Mouse (Mus musculus) neural tube, embryonic 11.5 days (tissue): ENCODE measurements around the gene Olfr1425. TPM values are rescaled to one million over a fixed set of nuclear protein-coding genes. Genes with fewer than 3 reads are reported as not detected.
"Not testable (repeated sequence)": the region's sequence is repeated elsewhere in the genome, so short reads cannot be mapped to it uniquely, and the experiment has no call there.

Experiments
- ATAC-seq: fragments of 200-750 bp; cut with Nextera tagmentation; 2 replicates; pipeline ENCODE4 v1.8.0; 2017; ENCODE audit warnings: moderate number of reproducible peaks, mild to moderate bottlenecking, moderate TSS enrichment, moderate library complexity; ENCODE audit not compliant: insufficient read depth, low FRiP score, low TSS enrichment
- DNase-seq: peaks from one replicate; pipeline ENCODE4 v3.0.0-alpha.2; 2015; ENCODE audit warnings: low spot score
- H3K27ac ChIP-seq: fragments of 300-500 bp; sonication (generic); 2 replicates; pipeline ENCODE4 v1.5.1; 2014; ENCODE audit warnings: low read depth, mild to moderate bottlenecking, low read length
- H3K27me3 ChIP-seq: fragments of 300-500 bp; sonication (generic); 2 replicates; pipeline ENCODE4 v1.6.1; 2014; ENCODE audit warnings: mild to moderate bottlenecking, low read length, mixed read lengths; ENCODE audit not compliant: control insufficient read depth, insufficient read depth
- H3K36me3 ChIP-seq: fragments of 300-500 bp; sonication (generic); 2 replicates; pipeline ENCODE4 v1.6.1; 2014; ENCODE audit warnings: mild to moderate bottlenecking, low read length, moderate library complexity, mixed read lengths; ENCODE audit not compliant: control insufficient read depth, insufficient read depth
- H3K4me1 ChIP-seq: fragments of 300-500 bp; sonication (generic); 2 replicates; pipeline ENCODE4 v1.6.1; 2014; ENCODE audit warnings: low read length, mixed read lengths; ENCODE audit not compliant: control insufficient read depth, insufficient read depth
- H3K4me2 ChIP-seq: fragments of 300-500 bp; sonication (generic); 2 replicates; pipeline ENCODE4 v1.6.1; 2014; ENCODE audit warnings: low read depth, mild to moderate bottlenecking, moderate library complexity
- H3K4me3 ChIP-seq: fragments of 300-500 bp; sonication (generic); 2 replicates; pipeline ENCODE4 v1.5.1; 2014; ENCODE audit warnings: low read depth, low read length
- H3K9ac ChIP-seq: fragments of 300-500 bp; sonication (generic); 2 replicates; pipeline ENCODE4 v1.6.1; 2014; ENCODE audit warnings: mild to moderate bottlenecking, low read length
- H3K9me3 ChIP-seq: fragments of 300-500 bp; sonication (generic); 2 replicates; pipeline ENCODE4 v1.6.1; 2016; ENCODE audit warnings: low read length; ENCODE audit not compliant: control insufficient read depth
- WGBS: fragments of 180-500 bp; shearing (Covaris S2); extraction: QIAGEN DNeasy Blood & Tissue Kit; methylation state at CpG from one replicate; pipeline ENCODE4 v1.1.7; 2014; 5-methylcytosine and 5-hydroxymethylcytosine counted together
- polyA plus RNA-seq: library from polyadenylated mRNA; unstranded; fragments of >200 nt; fragmentation: Nextera tagmentation; extraction: Ambion mirVana; gene quantifications from 2 replicates; pipeline ENCODE4 v1.2.1, GENCODE M21; 2014

Olfr1425 gene
- polyA plus RNA-seq, 1 experiment from 2014 or later, result not detected

DNA sequence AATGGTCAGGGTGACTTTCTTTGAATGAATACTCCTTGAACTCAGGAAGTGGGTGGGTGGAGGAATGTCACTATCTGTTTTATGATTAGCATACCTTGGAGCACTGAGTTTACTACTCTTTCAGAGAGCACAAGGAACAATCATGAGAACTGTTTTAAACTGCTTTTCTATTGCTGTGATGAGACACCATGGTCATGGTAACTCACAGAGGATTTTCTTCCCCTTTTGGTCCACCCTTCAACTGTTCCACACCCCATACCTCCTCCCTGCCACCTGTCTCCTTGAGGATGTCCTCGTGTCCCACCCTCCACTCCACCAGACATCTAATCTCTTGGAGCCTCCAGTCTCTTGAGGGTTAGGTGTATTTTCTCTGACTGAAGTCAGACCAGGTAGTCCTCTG, 9.7 kb downstream of the Olfr1425 start:
- H3K27ac ChIP-seq, H3K4me3 ChIP-seq, H3K36me3 ChIP-seq, DNase-seq, H3K9ac ChIP-seq, H3K4me2 ChIP-seq, H3K27me3 ChIP-seq, ATAC-seq, H3K9me3 ChIP-seq, H3K4me1 ChIP-seq: not testable (repeated sequence)
- 68% methylated on average over 1 of the region's 1 CpGs for WGBS

GRCm38 (mm10) chr19:12062582-12062981, 14.9 kb downstream of the Olfr1425 start, which contains the start of gene Olfr1424:
Gene Olfr1424, minus strand, starts transcription at chr19:12062682.
- not testable (repeated sequence) for ATAC-seq

GRCm38 (mm10) chr19:12043163-12043562, 34.4 kb downstream of the Olfr1425 start:
- DNase-seq (no peak), ATAC-seq (no peak)
- Histone ChIP-seq H3K9me3 (no peaks in the 10 kb centered on the region), H3K4me1 (no peaks in the 10 kb centered on the region), H3K4me2 (no peak overlapping the region), H3K4me3 (no peak overlapping the region), H3K27ac (no peak overlapping the region), H3K36me3 (no peaks in the 10 kb centered on the region), H3K27me3 (no peaks in the 10 kb centered on the region), H3K9ac (no peak overlapping the region)
- 94% methylated on average over 5 of the region's 5 CpGs for WGBS

More at GRCm38 (mm10) chr19:12062582-12062981, 14.9 kb downstream of the Olfr1425 start, which contains the start of gene Olfr1424:
- H3K9ac ChIP-seq, H3K36me3 ChIP-seq, H3K4me3 ChIP-seq, H3K4me2 ChIP-seq, H3K9me3 ChIP-seq, H3K27me3 ChIP-seq, H3K27ac ChIP-seq, DNase-seq, H3K4me1 ChIP-seq: not testable (repeated sequence)
- WGBS, result 79% methylated on average over 1 of the region's 1 CpGs

GRCm38 (mm10) chr19:12041217-12041616, 36.3 kb downstream of the Olfr1425 start, which contains the start of gene Olfr1423:
Gene Olfr1423, minus strand, starts transcription at chr19:12041317.
- Histone ChIP-seq H3K4me1 (no peaks in the 10 kb centered on the region), H3K9me3 (no peaks in the 10 kb centered on the region), H3K27me3 (no peaks in the 10 kb centered on the region), H3K9ac (no peak within 1 kb of the TSS), H3K36me3 (no peaks in the 10 kb centered on the region), H3K4me2 (no peak within 1 kb of the TSS), H3K4me3 (no peak within 1 kb of the TSS), H3K27ac (no peak within 1 kb of the TSS)
- WGBS, result 80% methylated on average over 2 of the region's 2 CpGs
- ATAC-seq (no peak), DNase-seq (no peak)

DNA sequence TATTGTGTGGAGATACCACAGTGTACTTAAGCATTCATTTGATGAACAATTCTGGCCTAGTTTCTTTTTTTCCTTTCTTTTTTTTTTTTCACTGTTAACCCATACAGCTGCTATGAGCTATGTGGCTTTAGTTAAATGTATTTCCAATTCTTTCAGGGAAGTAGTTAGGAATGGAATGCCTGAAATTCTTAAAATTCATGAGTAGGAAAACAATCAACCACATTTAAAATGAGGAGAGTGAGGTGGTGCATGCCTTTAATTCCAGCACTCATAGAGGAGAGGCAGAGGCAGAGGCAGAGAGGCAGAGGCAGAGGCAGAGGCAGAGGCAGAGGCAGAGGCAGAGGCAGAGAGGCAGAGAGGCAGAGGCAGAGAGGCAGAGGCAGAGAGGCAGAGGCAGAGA, 39.8 kb downstream of the Olfr1425 start:
- H3K27me3 ChIP-seq, result no peaks in the 10 kb centered on the region
- no peaks in the 10 kb centered on the region for H3K4me1 ChIP-seq
- no peak for DNase-seq
- H3K36me3 ChIP-seq, result no peaks in the 10 kb centered on the region
- H3K4me3 ChIP-seq, result no peak overlapping the region
- no peak overlapping the region for H3K4me2 ChIP-seq
- H3K9ac ChIP-seq, result no peak overlapping the region
- no peaks in the 10 kb centered on the region for H3K9me3 ChIP-seq
- no peak overlapping the region for H3K27ac ChIP-seq
- ATAC-seq, result no peak

- Histone ChIP-seq H3K9ac (no peak overlapping the region), H3K4me1 (no peaks in the 10 kb centered on the region), H3K9me3 (no peaks in the 10 kb centered on the region), H3K27ac (no peak overlapping the region), H3K27me3 (no peaks in the 10 kb centered on the region), H3K4me3 (no peak overlapping the region), H3K36me3 (no peaks in the 10 kb centered on the region), H3K4me2 (no peak overlapping the region)
- no peak for DNase-seq
- WGBS, result 84% methylated on average over 2 of the region's 2 CpGs
- no peak for ATAC-seq
Measured at GRCm38 (mm10) chr19:12026606-12027005, 50.9 kb downstream of the Olfr1425 start.

DNA sequence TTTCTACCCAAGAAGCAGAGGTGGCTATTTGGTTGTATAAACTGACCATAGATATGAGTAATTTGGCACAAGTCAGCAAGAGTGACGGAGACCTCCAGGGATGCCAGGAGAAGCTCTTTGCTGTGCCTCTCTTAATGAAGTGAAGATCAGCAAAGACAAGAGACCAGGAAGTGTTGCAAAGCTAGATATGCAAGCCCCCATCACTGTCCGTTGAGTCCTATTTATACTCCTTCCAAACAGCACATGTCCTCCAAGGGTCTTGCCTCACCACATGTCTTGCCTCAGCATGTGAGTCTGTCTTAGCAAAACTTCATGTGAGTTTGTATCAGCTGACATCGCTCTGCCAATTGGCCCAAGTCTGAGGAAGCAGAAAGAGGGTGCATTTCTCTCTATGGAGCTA, 52.2 kb downstream of the Olfr1425 start:
- no peak overlapping the region for H3K27ac ChIP-seq
- H3K4me1 ChIP-seq, result no peaks in the 10 kb centered on the region
- H3K9me3 ChIP-seq, result no peaks in the 10 kb centered on the region
- H3K4me2 ChIP-seq, result no peak overlapping the region
- 92% methylated on average over 3 of the region's 3 CpGs for WGBS
- H3K4me3 ChIP-seq, result no peak overlapping the region
- H3K27me3 ChIP-seq, result no peaks in the 10 kb centered on the region
- ATAC-seq, result no peak
- no peak for DNase-seq
- H3K9ac ChIP-seq, result no peak overlapping the region
- no peaks in the 10 kb centered on the region for H3K36me3 ChIP-seq

DNA sequence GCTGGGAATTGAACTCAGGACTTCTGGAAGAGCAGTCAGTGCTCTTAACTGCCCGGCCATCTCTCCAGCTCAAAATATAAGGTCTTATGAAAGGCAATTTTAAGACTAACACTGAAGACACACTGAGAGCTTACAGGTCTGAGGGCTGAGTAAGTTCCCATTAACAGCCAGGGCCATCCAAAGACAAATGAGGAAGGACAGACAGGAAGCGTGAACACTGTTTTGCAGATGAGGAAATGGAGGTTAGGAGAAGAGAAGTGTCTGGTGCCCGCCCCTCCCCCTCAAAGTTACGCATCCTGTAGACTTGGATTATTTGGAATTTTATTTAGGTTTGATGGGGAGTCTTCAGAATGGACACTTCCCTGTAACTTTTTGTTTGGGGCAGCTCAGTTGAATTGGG, 53.4 kb downstream of the Olfr1425 start:
- no peaks in the 10 kb centered on the region for H3K27me3 ChIP-seq
- 85% methylated on average over 4 of the region's 4 CpGs for WGBS
- H3K9ac ChIP-seq, result no peak overlapping the region
- H3K36me3 ChIP-seq, result no peaks in the 10 kb centered on the region
- no peak overlapping the region for H3K27ac ChIP-seq
- H3K9me3 ChIP-seq, result no peaks in the 10 kb centered on the region
- DNase-seq (no peak), ATAC-seq (no peak)
- H3K4me2 ChIP-seq, result no peak overlapping the region
- H3K4me3 ChIP-seq, result no peak overlapping the region
- H3K4me1 ChIP-seq, result no peaks in the 10 kb centered on the region
